Mouse (Mus musculus): ENCODE results near the gene Prkcz.

Prkcz gene

GRCm38 (mm10) chr4:155361303-155361791 is at the start of gene Prkcz:
Gene Prkcz (minus strand): TSS chr4:155361361.
- DNase-seq (ENCODE audit: low spot score in 2 of 2): peak; percentile 51 to 76

GRCm38 (mm10) chr4:155409058-155409776 is 48.1 kb upstream of the Prkcz start, which contains the start of gene Cfap74:
Gene Cfap74 (plus strand): TSS chr4:155409190.
- DNase-seq (ENCODE audit: low spot score in 2 of 2): peak; percentile 23 to 60

- DNase-seq (ENCODE audit: low spot score in 2 of 2): no peak
Measured at GRCm38 (mm10) chr4:155408695-155409057, 47.5 kb upstream of the Prkcz start.

GRCm38 (mm10) chr4:155402489-155402888 is 41.3 kb upstream of the Prkcz start:
- no peak for DNase-seq (ENCODE audit: low spot score in 2 of 2)

- no peak for DNase-seq (ENCODE audit: low spot score in 2 of 2)
Measured at GRCm38 (mm10) chr4:155401121-155401520, 40.0 kb upstream of the Prkcz start.

- no peak for DNase-seq (ENCODE audit: low spot score in 2 of 2)
Measured at GRCm38 (mm10) chr4:155398222-155398540, 37.0 kb upstream of the Prkcz start.

GRCm38 (mm10) chr4:155397511-155398221 is 36.5 kb upstream of the Prkcz start, which contains the start of gene Gabrd:
Gene Gabrd (minus strand): TSS chr4:155398112.
- DNase-seq (ENCODE audit: low spot score in 2 of 2): no peak

GRCm38 (mm10) chr4:155396751-155397150 is 35.6 kb upstream of the Prkcz start:
- DNase-seq (ENCODE audit: low spot score in 2 of 2): no peak

- no peak for DNase-seq (ENCODE audit: low spot score in 2 of 2)
Measured at GRCm38 (mm10) chr4:155395471-155395870, 34.3 kb upstream of the Prkcz start.

GRCm38 (mm10) chr4:155387166-155387565 is 26.0 kb upstream of the Prkcz start:
- no peak for DNase-seq (ENCODE audit: low spot score in 2 of 2)

GRCm38 (mm10) chr4:155383326-155383725 is 22.2 kb upstream of the Prkcz start:
- DNase-seq (ENCODE audit: low spot score in 2 of 2): no peak

- DNase-seq (ENCODE audit: low spot score in 2 of 2): no peak
Measured at GRCm38 (mm10) chr4:155382752-155383151, 21.6 kb upstream of the Prkcz start.

GRCm38 (mm10) chr4:155381974-155382373 is 20.8 kb upstream of the Prkcz start:
- no peak for DNase-seq (ENCODE audit: low spot score in 2 of 2)

- DNase-seq (ENCODE audit: low spot score in 2 of 2): no peak
Measured at GRCm38 (mm10) chr4:155371797-155372735, 10.9 kb upstream of the Prkcz start.

- DNase-seq (ENCODE audit: low spot score in 2 of 2): no peak
Measured at GRCm38 (mm10) chr4:155370737-155371715, 9.9 kb upstream of the Prkcz start.

GRCm38 (mm10) chr4:155368684-155369083 is 7.5 kb upstream of the Prkcz start:
- peak in 1 of 2 experiments; percentile 39 for DNase-seq (ENCODE audit: low spot score in 2 of 2)

GRCm38 (mm10) chr4:155367739-155368138 is 6.6 kb upstream of the Prkcz start:
- DNase-seq (ENCODE audit: low spot score in 2 of 2): no peak

GRCm38 (mm10) chr4:155366784-155367183 is 5.6 kb upstream of the Prkcz start:
- DNase-seq (ENCODE audit: low spot score in 2 of 2): no peak

- DNase-seq (ENCODE audit: low spot score in 2 of 2): no peak
Measured at GRCm38 (mm10) chr4:155362443-155362842, 1.3 kb upstream of the Prkcz start.

- no peak for DNase-seq (ENCODE audit: low spot score in 2 of 2)
Measured at GRCm38 (mm10) chr4:155360856-155361255, 305 bp downstream of the Prkcz start.

Measured in natural killer cell, adult 2 months (primary cell).